Mouse (Mus musculus): ENCODE measurements around the gene Cdkn2aip. TPM values are rescaled to one million over a fixed set of nuclear protein-coding genes. Genes with fewer than 3 reads are reported as not detected.

The Cdkn2aip gene
- polyA plus RNA-seq, 1 experiment = 12.2 TPM

GRCm38 (mm10) chr8:47693119-47693518, 20.6 kb downstream of the Cdkn2aip start:
- H3K9me3 ChIP-seq (replicated peaks; ENCODE audit: control insufficient read depth, insufficient read depth, low read length, poor library complexity, severe bottlenecking) = no peaks in the 10 kb centered on the region
- TF ChIP-seq EP300 (IDR thresholded peaks at IDR 0.05; ENCODE audit: insufficient read depth, low read depth, low read length) = no peak
- peak; percentile 55 for TF ChIP-seq CTCF (IDR thresholded peaks at IDR 0.05; ENCODE audit: low read depth, low read length)
- TF ChIP-seq POLR2A (IDR thresholded peaks at IDR 0.05; ENCODE audit: insufficient read depth, low read length) = no peak
- H3K27ac ChIP-seq (ENCODE audit: insufficient read depth, low read length) = no peak overlapping the region
- H3K27me3 ChIP-seq (ENCODE audit: control insufficient read depth, insufficient read depth, low read length, poor library complexity, severe bottlenecking) = no peaks in the 10 kb centered on the region; the same call in 1 of the 2 replicates
- no peaks in the 10 kb centered on the region for H3K4me1 ChIP-seq (ENCODE audit: control insufficient read depth, insufficient read depth, low read length)
- H3K36me3 ChIP-seq (ENCODE audit: control insufficient read depth, insufficient read depth, low read length, poor library complexity, severe bottlenecking) = no peaks in the 10 kb centered on the region
- H3K4me3 ChIP-seq (ENCODE audit: low read depth, low read length) = no peak overlapping the region
- H3K9ac ChIP-seq (ENCODE audit: low read depth, poor library complexity, severe bottlenecking) = no peak overlapping the region

GRCm38 (mm10) chr8:47691831-47692230, 21.9 kb downstream of the Cdkn2aip start:
- Histone ChIP-seq H3K4me1 (ENCODE audit: control insufficient read depth, insufficient read depth, low read length) (no peaks in the 10 kb centered on the region), H3K9me3 (replicated peaks; ENCODE audit: control insufficient read depth, insufficient read depth, low read length, poor library complexity, severe bottlenecking) (no peaks in the 10 kb centered on the region), H3K9ac (ENCODE audit: low read depth, poor library complexity, severe bottlenecking) (no peak overlapping the region), H3K4me3 (ENCODE audit: low read depth, low read length) (no peak overlapping the region), H3K27me3 (ENCODE audit: control insufficient read depth, insufficient read depth, low read length, poor library complexity, severe bottlenecking) (no peaks in the 10 kb centered on the region), H3K27ac (ENCODE audit: insufficient read depth, low read length) (no peak overlapping the region), H3K36me3 (ENCODE audit: control insufficient read depth, insufficient read depth, low read length, poor library complexity, severe bottlenecking) (no peaks in the 10 kb centered on the region)
- TF ChIP-seq CTCF (IDR thresholded peaks at IDR 0.05; ENCODE audit: low read depth, low read length) (no peak), EP300 (IDR thresholded peaks at IDR 0.05; ENCODE audit: insufficient read depth, low read depth, low read length) (no peak), POLR2A (IDR thresholded peaks at IDR 0.05; ENCODE audit: insufficient read depth, low read length) (no peak)

GRCm38 (mm10) chr8:47691303-47691702, 22.4 kb downstream of the Cdkn2aip start:
- no peaks in the 10 kb centered on the region for H3K36me3 ChIP-seq (ENCODE audit: control insufficient read depth, insufficient read depth, low read length, poor library complexity, severe bottlenecking)
- no peak overlapping the region; the same call in 1 of the 2 replicates for H3K9ac ChIP-seq (ENCODE audit: low read depth, poor library complexity, severe bottlenecking)
- TF ChIP-seq POLR2A (IDR thresholded peaks at IDR 0.05; ENCODE audit: insufficient read depth, low read length) (no peak), EP300 (IDR thresholded peaks at IDR 0.05; ENCODE audit: insufficient read depth, low read depth, low read length) (no peak), CTCF (IDR thresholded peaks at IDR 0.05; ENCODE audit: low read depth, low read length) (no peak)
- H3K9me3 ChIP-seq (replicated peaks; ENCODE audit: control insufficient read depth, insufficient read depth, low read length, poor library complexity, severe bottlenecking) = no peaks in the 10 kb centered on the region
- no peaks in the 10 kb centered on the region for H3K4me1 ChIP-seq (ENCODE audit: control insufficient read depth, insufficient read depth, low read length)
- no peaks in the 10 kb centered on the region for H3K27me3 ChIP-seq (ENCODE audit: control insufficient read depth, insufficient read depth, low read length, poor library complexity, severe bottlenecking)
- no peak overlapping the region for H3K27ac ChIP-seq (ENCODE audit: insufficient read depth, low read length)
- H3K4me3 ChIP-seq (ENCODE audit: low read depth, low read length) = no peak overlapping the region

- Histone ChIP-seq H3K27ac (ENCODE audit: insufficient read depth, low read length) (0 out of 2 replicates have a peak overlapping the region, but pooled peaks have one; percentile 1), H3K9me3 (replicated peaks; ENCODE audit: control insufficient read depth, insufficient read depth, low read length, poor library complexity, severe bottlenecking) (no peaks in the 10 kb centered on the region), H3K4me1 (ENCODE audit: control insufficient read depth, insufficient read depth, low read length) (no peaks in the 10 kb centered on the region), H3K9ac (ENCODE audit: low read depth, poor library complexity, severe bottlenecking) (peak overlapping the region; percentile 2; the same call in 1 of the 2 replicates), H3K4me3 (ENCODE audit: low read depth, low read length) (no peak overlapping the region), H3K27me3 (ENCODE audit: control insufficient read depth, insufficient read depth, low read length, poor library complexity, severe bottlenecking) (no peaks in the 10 kb centered on the region), H3K36me3 (ENCODE audit: control insufficient read depth, insufficient read depth, low read length, poor library complexity, severe bottlenecking) (no peaks in the 10 kb centered on the region)
- TF ChIP-seq CTCF (IDR thresholded peaks at IDR 0.05; ENCODE audit: low read depth, low read length) (no peak), EP300 (IDR thresholded peaks at IDR 0.05; ENCODE audit: insufficient read depth, low read depth, low read length) (no peak), POLR2A (IDR thresholded peaks at IDR 0.05; ENCODE audit: insufficient read depth, low read length) (no peak)
These were observed 23.1 kb downstream of the Cdkn2aip start for GRCm38 (mm10) chr8:47690674-47691078.

GRCm38 (mm10) chr8:47689704-47690326, 23.9 kb downstream of the Cdkn2aip start:
- H3K9me3 ChIP-seq (replicated peaks; ENCODE audit: control insufficient read depth, insufficient read depth, low read length, poor library complexity, severe bottlenecking) = no peaks in the 10 kb centered on the region
- no peak overlapping the region for H3K9ac ChIP-seq (ENCODE audit: low read depth, poor library complexity, severe bottlenecking)
- peak; percentile 38 for TF ChIP-seq CTCF (IDR thresholded peaks at IDR 0.05; ENCODE audit: low read depth, low read length)
- no peak for TF ChIP-seq EP300 (IDR thresholded peaks at IDR 0.05; ENCODE audit: insufficient read depth, low read depth, low read length)
- no peaks in the 10 kb centered on the region for H3K4me1 ChIP-seq (ENCODE audit: control insufficient read depth, insufficient read depth, low read length)
- no peak overlapping the region for H3K4me3 ChIP-seq (ENCODE audit: low read depth, low read length)
- no peaks in the 10 kb centered on the region for H3K27me3 ChIP-seq (ENCODE audit: control insufficient read depth, insufficient read depth, low read length, poor library complexity, severe bottlenecking)
- H3K36me3 ChIP-seq (ENCODE audit: control insufficient read depth, insufficient read depth, low read length, poor library complexity, severe bottlenecking) = no peaks in the 10 kb centered on the region
- H3K27ac ChIP-seq (ENCODE audit: insufficient read depth, low read length) = no peak overlapping the region

GRCm38 (mm10) chr8:47684441-47684840, 29.3 kb downstream of the Cdkn2aip start:
- Histone ChIP-seq H3K4me3 (ENCODE audit: low read depth, low read length) (no peak overlapping the region), H3K9me3 (replicated peaks; ENCODE audit: control insufficient read depth, insufficient read depth, low read length, poor library complexity, severe bottlenecking) (no peaks in the 10 kb centered on the region), H3K36me3 (ENCODE audit: control insufficient read depth, insufficient read depth, low read length, poor library complexity, severe bottlenecking) (peaks cover 13% of the 10 kb centered on the region), H3K27me3 (ENCODE audit: control insufficient read depth, insufficient read depth, low read length, poor library complexity, severe bottlenecking) (no peaks in the 10 kb centered on the region), H3K27ac (ENCODE audit: insufficient read depth, low read length) (no peak overlapping the region), H3K4me1 (ENCODE audit: control insufficient read depth, insufficient read depth, low read length) (no peaks in the 10 kb centered on the region), H3K9ac (ENCODE audit: low read depth, poor library complexity, severe bottlenecking) (no peak overlapping the region)
- TF ChIP-seq CTCF (IDR thresholded peaks at IDR 0.05; ENCODE audit: low read depth, low read length) = no peak
- no peak for TF ChIP-seq EP300 (IDR thresholded peaks at IDR 0.05; ENCODE audit: insufficient read depth, low read depth, low read length)
- no peak for TF ChIP-seq POLR2A (IDR thresholded peaks at IDR 0.05; ENCODE audit: insufficient read depth, low read length)
